Mouse (Mus musculus) heart, postnatal 0 days (tissue): ENCODE measurements around the gene Pex19.

Source experiments
- CTCF ChIP-seq: IDR thresholded peaks from 2 replicates; pipeline ENCODE4 v1.5.1; 2016; ENCODE audit warnings: antibody characterized with exemption, control low read depth, low read depth
- EP300 ChIP-seq: IDR thresholded peaks from 2 replicates; pipeline ENCODE4 v1.6.1; 2016; ENCODE audit warnings: antibody characterized with exemption, low read depth

DNA sequence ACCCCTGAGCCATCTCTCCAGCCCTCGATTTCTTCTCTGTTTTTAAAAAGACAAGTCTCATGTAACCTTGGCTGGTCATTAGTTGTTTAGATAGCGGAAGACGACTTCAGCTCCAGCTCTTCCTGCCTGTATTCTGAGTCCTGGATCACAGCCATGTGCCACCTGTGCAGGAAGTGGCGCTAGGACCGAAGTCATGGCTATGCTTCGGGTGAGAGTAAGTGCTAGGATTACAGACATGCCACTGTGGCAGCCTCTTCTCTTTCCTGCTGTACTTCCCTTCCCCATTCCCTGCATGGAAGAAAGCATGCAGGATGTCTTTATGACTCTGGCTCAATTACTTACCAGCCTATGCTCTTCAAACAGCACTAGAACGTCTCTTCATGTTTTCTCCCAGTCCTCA lies 52.5 kb downstream of the Pex19 start:
- TF ChIP-seq EP300 (no peak), CTCF (no peak)
